Mouse (Mus musculus) small intestine, adult 2 months (tissue): ENCODE data around the gene Mettl9.

ENCODE experiments used
- CTCF ChIP-seq: fragments of 200-500 bp; IDR thresholded peaks from 2 replicates; pipeline ENCODE4 v1.5.1; 2012; ENCODE audit warnings: low read depth, mild to moderate bottlenecking, control low read depth, inconsistent platforms, low read length, moderate library complexity, mixed read lengths; ENCODE audit not compliant: insufficient replicate concordance, insufficient read length; ENCODE audit errors: extremely low read depth
- POLR2A ChIP-seq: fragments of 200-500 bp; IDR thresholded peaks from 2 replicates; pipeline ENCODE4 v1.6.1; 2012; ENCODE audit warnings: low read depth, mild to moderate bottlenecking, control low read depth, inconsistent platforms, low read length, moderate library complexity

- TF ChIP-seq POLR2A, result no peak
- TF ChIP-seq CTCF, result no peak
These were observed 40.7 kb downstream of the Mettl9 start for GRCm38 (mm10) chr7:121074801-121075400.
